Mouse (Mus musculus): ENCODE results near the gene Hist1h2bm. TPM values are rescaled to one million over a fixed set of nuclear protein-coding genes. Genes with fewer than 3 reads are reported as not detected.

Gene Hist1h2bm
- total RNA-seq, 2 experiments from 2014 or later, result 54.7 to 69.5 TPM

- no peak for DNase-seq
- intact Hi-C loops (cut with DNase I), result loop anchor here (5.0 kb wide), 1 partner anchor 54 kb away; no protein-coding TSS in a partner anchor
Observed at GRCm38 (mm10) chr13:21722993-21723836, 1.4 kb downstream of the Hist1h2bm start.

GRCm38 (mm10) chr13:21727948-21728572, 6.2 kb downstream of the Hist1h2bm start:
- intact Hi-C loops (cut with DNase I), result no loop called here
- DNase-seq, result no peak

GRCm38 (mm10) chr13:21729544-21729943, 7.7 kb downstream of the Hist1h2bm start:
- intact Hi-C loops (cut with DNase I), result no loop called here
- no peak for DNase-seq

GRCm38 (mm10) chr13:21733466-21733865, 11.6 kb downstream of the Hist1h2bm start:
- DNase-seq, result no peak
- intact Hi-C loops (cut with DNase I), result no loop called here

GRCm38 (mm10) chr13:21734010-21734905, 12.4 kb downstream of the Hist1h2bm start:
- peak; percentile 91 to 94 for DNase-seq
- intact Hi-C loops (cut with DNase I), result loop anchor here (1.0 to 2.0 kb wide), 2 partner anchors 15 to 20 kb away; no protein-coding TSS in a partner anchor

GRCm38 (mm10) chr13:21734906-21735767, 13.3 kb downstream of the Hist1h2bm start, which contains the start of gene Hist1h4j:
Hist1h4j (plus strand) TSS chr13:21735064.
- intact Hi-C loops (cut with DNase I), result loop anchor here (1.0 to 2.0 kb wide), 2 partner anchors 14 to 21 kb away; no protein-coding TSS in a partner anchor
- DNase-seq, result peak; percentile 76 to 80

- no peak for DNase-seq
- intact Hi-C loops (cut with DNase I), result no loop called here
Observed at GRCm38 (mm10) chr13:21745006-21745405, 23.2 kb downstream of the Hist1h2bm start.

GRCm38 (mm10) chr13:21749387-21750158, 27.7 kb downstream of the Hist1h2bm start:
- no peak for DNase-seq
- intact Hi-C loops (cut with DNase I), result loop anchor here (2.0 to 10.0 kb wide), 2 partner anchors 15 to 2005 kb away; partner anchors contain the start of genes Hist1h2ab, Hist1h3b, Hist1h4b and Hist1h4j

GRCm38 (mm10) chr13:21750159-21751017, 28.5 kb downstream of the Hist1h2bm start, which contains the start of gene Hist1h4k:
Hist1h4k (minus strand) TSS chr13:21750505.
- intact Hi-C loops (cut with DNase I), result loop anchor here (10.0 kb wide), 1 partner anchor 2004 kb away; the partner anchor contains the start of genes Hist1h2ab, Hist1h3b and Hist1h4b
- DNase-seq, result peak; percentile 91 to 93

GRCm38 (mm10) chr13:21751417-21751816, 29.6 kb downstream of the Hist1h2bm start:
- intact Hi-C loops (cut with DNase I), result loop anchor here (10.0 kb wide), 1 partner anchor 2003 kb away; the partner anchor contains the start of genes Hist1h2ab, Hist1h3b and Hist1h4b
- no peak for DNase-seq

GRCm38 (mm10) chr13:21751827-21752226, 30.0 kb downstream of the Hist1h2bm start:
- intact Hi-C loops (cut with DNase I), result loop anchor here (2.0 to 10.0 kb wide), 2 partner anchors 29 to 2003 kb away; partner anchors contain the start of genes Hist1h1b, Hist1h2ab, Hist1h3b and Hist1h4b
- no peak for DNase-seq

- DNase-seq, result no peak
- intact Hi-C loops (cut with DNase I), result loop anchor here (2.0 to 10.0 kb wide), 2 partner anchors 28 to 2002 kb away; partner anchors contain the start of genes Hist1h1b, Hist1h2ab, Hist1h3b and Hist1h4b
Observed at GRCm38 (mm10) chr13:21752356-21752755, 30.5 kb downstream of the Hist1h2bm start.

- no peak for DNase-seq
- intact Hi-C loops (cut with DNase I), result loop anchor here (2.0 to 10.0 kb wide), 2 partner anchors 28 to 2002 kb away; partner anchors contain the start of genes Hist1h1b, Hist1h2ab, Hist1h3b and Hist1h4b
Observed at GRCm38 (mm10) chr13:21753051-21753523, 31.2 kb downstream of the Hist1h2bm start.

- DNase-seq, result peak; percentile 80 to 82
- intact Hi-C loops (cut with DNase I), result loop anchor here (2.0 to 10.0 kb wide), 2 partner anchors 27 to 2001 kb away; partner anchors contain the start of genes Hist1h1b, Hist1h2ab, Hist1h3b and Hist1h4b
Observed at GRCm38 (mm10) chr13:21753524-21754285, 31.9 kb downstream of the Hist1h2bm start, which contains the start of the genes Hist1h2ak and Hist1h2bn. Hist1h2ak (minus strand) TSS chr13:21753827. Hist1h2bn (plus strand) TSS chr13:21754123.

- DNase-seq, result peak; percentile 32 to 50
- intact Hi-C loops (cut with DNase I), result loop anchor here (10.0 kb wide), 1 partner anchor 2000 kb away; the partner anchor contains the start of genes Hist1h2ab, Hist1h3b and Hist1h4b
Observed at GRCm38 (mm10) chr13:21754294-21755001, 32.6 kb downstream of the Hist1h2bm start.

Data from heart, postnatal 10 days (tissue).